Mouse (Mus musculus): ENCODE measurements around the gene Nfkbia.

DNA sequence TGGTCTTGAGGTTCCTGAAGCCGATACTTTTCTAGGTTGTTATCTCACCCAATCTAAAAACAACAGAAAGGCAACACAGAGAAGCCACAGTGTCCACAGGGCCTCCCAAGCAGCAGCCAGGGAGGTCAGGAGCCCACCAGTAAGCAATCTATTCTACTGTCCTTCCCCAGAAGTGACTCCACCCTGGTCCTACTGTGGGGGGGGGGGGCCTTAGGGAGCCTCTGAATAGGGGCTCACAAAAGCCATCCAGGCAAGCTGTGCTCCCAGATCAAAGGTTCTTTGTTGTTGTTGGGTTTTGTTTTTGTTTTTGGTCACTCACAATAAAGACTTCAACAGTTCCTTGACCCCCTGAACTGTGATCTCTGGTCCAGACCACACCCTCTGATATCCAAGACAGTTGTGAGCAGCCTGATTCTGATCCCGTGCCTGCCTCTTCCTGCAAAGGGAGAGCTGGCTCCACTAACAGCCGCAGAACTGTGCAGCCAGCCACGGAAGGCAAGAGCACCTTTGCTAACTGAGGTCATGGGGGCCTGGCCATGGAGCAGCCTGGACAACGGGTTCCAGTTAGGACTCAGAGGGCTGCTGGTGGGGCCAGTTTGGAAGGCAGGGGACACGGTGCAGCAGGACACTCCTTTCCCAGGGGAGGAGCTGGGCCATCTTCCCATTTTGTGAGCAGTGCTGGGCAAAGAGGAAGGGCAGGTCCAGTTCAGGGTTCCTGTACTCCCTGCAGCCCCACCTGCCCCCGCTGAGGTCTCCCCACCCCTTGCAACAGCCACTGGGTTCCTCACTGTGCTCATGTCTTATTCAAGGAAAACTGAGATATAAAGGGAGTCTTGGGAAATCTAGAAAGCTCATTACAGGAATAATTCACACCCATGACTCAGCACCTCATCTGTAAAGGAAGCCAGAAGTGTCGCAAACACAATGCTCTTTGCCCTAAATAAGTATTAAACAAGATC, 18.9 kb downstream of the Nfkbia start:
- TF ChIP-seq POLR2A (IDR thresholded peaks at IDR 0.05; ENCODE audit: low read depth, low read length) (peak; percentile 20; the same call in 1 of the 2 replicates), CTCF (IDR thresholded peaks at IDR 0.05; ENCODE audit: extremely low read depth, insufficient read length, insufficient replicate concordance, low read depth, low read length) (no peak)
